Mouse (Mus musculus): ENCODE measurements around the gene Iqsec2.

- no peak for TF ChIP-seq CTCF (IDR thresholded peaks at IDR 0.05; ENCODE audit: extremely low read depth, insufficient read depth, low read length)
- no peak for TF ChIP-seq POLR2A (IDR thresholded peaks at IDR 0.05; ENCODE audit: extremely low read depth, insufficient read depth, low read length)
Measured at GRCm38 (mm10) chrX:152144742-152145214, 710 bp downstream of the Iqsec2 start.
